Mouse (Mus musculus) naive thymus-derived CD4-positive, alpha-beta T cell, adult 2 months (primary cell): ENCODE measurements around the gene Ncan.

ENCODE experiments used
- DNase-seq: peaks from one replicate; pipeline ENCODE4 v3.0.0-alpha.2; 2011; ENCODE audit warnings: low read depth

The Ncan gene

GRCm38 (mm10) chr8:70129309-70129952 is 8.8 kb upstream of the Ncan start:
- DNase-seq, result no peak

GRCm38 (mm10) chr8:70128435-70128834 is 7.8 kb upstream of the Ncan start:
- DNase-seq, result no peak

DNA sequence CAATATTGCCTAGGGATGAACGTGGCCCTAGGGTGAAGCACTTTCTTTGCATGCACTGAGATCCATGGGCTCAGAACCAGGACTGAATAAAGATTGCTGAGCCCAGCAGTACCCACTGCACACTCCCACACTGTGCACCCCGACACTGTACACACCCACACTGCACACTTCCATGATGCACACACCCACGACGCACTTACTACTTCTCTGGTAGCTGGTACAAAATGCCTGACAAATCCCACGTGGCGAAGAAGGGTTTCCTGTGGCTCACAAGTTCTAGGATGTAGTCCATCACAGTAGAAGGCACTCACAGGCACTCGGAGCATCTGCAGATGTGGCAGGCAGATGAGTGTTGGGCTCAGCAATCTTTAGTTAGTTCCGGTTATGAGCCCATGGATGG is 4.3 kb upstream of the Ncan start:
- no peak for DNase-seq

DNA sequence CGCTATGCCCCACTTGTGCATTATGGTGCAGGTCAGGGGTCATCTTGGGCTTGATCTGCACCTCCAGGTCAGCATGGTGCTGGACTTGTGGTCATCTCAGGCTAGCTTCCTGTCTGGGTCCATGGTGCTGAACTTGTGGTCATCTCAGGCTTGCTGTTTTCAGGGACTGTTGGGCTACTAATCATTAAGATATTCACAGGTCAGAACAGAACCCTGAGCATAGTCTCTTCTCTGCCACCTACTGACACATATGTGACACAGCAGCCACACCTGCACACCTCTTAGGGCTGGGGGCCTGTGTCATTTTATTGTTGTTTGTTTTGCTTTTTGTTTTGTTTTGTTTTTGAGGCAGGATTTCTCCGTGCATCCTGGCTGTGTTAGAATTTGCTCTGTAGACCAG is 2.2 kb upstream of the Ncan start:
- peak; percentile 53 for DNase-seq

DNA sequence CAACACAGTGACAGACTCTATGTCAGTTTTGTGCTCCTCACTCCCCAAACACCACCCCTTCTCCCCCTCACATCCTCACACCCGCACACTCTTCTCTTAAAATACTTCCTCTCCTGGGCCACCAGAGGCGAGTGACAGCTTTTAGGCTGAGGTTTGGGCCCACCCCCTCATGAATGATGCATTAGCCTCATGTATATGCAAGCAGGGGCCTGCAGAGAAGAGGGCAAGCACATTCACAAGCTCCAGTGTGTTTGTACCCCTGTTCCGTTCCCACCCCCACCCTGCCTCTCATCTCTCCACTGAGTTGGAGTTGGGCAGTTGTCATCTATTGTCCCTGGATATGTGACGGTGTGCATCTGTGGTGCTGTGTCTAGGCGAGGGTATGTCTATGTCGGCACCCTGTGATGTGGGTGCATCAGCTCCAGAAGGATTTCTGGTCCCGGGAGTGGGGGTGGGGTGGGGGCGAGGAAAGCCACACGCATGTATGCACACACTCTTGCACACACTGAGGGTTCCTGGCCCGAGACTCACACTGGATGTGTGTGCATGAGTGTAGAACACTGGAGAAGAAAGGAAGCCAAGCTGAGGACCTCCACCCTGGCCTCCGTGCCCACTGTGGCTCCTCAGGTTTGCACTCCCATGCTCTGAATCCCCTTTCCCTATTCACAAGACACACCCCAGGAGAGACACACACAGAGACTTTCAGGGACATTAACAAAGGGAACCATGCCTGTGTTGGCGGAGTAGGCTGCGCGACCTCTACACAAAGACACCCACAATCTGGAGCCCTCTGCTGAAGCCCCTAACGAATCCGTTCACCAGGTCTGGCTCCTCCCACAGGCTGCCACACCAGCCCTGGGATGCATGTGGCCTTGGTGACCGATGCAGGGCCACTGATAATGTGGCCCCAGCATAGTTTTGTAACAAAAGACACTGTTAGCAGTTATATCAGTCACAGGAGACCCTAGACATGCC is 1.7 kb downstream of the Ncan start:
- no peak for DNase-seq

DNA sequence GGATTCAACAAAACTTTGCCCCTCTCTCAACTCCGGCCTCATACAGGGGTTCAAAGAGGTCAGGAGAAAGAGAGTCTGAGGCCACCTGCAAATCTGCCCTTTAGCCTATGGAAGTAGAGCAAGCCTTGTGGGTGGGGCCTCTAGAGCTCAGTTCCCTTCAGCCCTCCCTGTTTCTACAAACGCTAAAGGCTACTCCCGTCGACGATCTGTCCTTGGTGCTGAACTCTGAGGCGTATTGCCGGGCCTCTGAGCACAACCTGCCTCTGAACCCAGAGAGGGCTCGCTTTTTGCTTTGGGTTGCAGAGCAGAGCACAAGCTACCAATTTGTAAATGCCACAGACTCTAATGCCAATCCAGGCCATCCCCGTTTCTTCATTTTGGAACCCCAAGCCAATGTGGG is 3.1 kb downstream of the Ncan start:
- DNase-seq, result no peak

DNA sequence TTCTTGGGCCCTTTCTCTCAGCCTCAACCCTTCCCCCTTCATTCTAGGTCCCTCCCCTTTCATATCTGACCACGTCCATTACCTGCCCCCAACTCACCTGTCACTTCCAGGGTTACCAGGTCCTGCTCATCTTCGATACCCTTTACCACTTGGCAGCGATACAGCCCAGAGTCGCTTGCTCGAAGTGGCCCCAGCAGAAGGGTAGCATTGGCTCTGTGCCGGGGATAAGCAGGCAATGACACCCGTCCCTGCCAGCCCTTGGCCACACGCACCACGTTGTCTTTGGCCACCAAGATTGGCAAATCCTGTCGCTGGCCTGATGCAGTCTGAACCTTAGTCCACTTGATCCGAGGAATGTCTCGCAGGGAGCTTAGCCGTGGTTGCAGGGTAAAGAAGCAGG is 5.8 kb downstream of the Ncan start:
- no peak for DNase-seq

- no peak for DNase-seq
Measured at GRCm38 (mm10) chr8:70114488-70114887, 6.2 kb downstream of the Ncan start.

DNA sequence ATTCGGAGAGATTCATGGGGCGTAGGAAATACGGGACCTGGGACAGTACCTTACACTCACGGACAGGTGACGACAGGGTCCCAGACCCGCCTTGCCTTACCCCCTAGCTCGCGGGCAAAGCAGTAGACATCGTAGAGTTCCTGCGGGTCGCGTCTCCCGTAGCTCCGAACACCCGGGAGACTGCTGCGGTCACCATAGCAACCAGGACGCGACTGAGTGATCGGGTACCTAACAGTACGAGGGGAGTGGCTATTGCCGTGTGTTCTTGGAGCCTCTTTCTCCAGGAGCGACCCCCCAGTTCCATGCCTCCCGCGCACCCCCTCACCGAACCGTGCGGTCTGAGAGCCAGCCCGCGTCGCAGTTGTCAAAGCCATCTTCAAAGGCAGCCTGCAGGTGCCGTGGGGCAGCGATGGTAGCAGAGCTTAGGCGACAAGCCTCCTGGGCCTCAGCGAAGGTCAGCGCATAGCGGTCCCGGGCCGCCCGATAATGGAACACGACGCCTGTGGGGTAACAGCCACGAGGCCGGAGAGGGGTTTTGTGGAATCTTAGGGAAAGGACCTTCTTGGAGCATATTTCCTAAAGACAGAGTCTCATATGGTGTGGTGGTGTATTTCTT is 8.2 kb downstream of the Ncan start:
- DNase-seq, result no peak

DNA sequence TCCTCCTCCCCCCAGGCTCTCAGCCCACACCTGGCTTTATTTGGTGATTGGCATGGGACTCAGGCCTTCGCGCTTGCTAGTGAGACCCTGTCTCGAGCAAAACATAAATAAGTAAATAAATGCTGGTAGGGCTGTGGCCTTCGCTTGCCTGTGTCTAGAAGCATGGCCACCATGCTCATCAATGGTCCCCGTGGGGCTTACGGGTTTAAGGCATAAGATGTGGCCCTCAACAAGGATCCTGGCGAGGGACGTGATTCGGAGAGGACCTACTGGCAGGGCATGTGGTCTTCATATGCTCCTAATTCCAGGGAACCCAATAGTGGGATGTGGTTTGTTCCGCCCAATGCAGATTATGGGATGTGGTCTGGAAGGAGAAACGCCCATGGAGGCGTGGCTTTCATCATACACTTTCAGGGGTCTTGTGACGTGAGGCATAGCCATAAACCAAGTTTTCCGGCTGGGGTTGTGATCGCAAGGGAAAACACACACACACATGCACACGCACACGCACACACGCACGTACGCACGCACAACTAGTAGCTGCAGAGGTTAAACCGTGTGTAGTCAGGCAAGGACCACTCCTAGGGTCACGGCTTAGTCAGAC is 9.4 kb downstream of the Ncan start:
- DNase-seq, result no peak

DNA sequence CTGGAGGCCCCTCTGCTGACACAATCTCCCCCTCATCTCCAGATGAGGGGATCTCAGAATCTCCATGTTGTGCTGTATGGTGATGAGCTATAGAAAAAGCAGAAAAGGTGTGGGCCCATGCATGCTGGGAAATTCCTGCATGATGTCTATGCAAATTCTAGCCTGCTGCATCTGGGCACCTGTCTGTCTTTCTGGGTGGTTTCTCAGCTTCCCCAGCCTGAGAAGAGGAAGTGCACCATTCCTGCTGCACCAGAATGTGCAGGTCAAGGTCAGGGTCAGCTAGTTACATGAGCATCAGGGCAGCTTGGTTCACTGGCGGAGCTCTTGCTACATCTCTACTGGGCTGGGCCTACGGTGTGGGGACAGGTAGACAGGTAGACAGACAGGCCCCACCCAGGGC is 10.2 kb downstream of the Ncan start:
- no peak for DNase-seq

GRCm38 (mm10) chr8:70104922-70105321 is 15.8 kb downstream of the Ncan start:
- no peak for DNase-seq

DNA sequence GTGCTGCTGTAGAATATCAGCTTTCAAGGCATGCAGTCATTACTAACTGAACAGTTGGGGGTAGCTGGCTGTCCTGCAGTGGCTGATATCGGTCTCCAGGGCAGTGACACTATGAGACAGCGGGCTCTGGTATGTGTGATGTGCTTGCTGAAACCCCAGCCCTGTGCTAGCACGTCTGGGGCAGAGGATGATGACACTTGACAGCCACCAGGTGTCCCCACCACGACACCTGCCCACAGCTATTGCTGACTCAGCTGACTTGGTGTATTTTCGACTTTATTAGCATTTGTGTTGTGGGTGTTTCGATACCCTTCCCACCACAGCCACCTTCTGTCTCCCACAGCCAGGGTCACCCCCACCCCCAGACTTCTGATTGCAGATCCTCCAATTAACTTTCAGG is 16.2 kb downstream of the Ncan start:
- peak; percentile 76 for DNase-seq

- no peak for DNase-seq
Measured at GRCm38 (mm10) chr8:70100241-70100640, 20.4 kb downstream of the Ncan start.

DNA sequence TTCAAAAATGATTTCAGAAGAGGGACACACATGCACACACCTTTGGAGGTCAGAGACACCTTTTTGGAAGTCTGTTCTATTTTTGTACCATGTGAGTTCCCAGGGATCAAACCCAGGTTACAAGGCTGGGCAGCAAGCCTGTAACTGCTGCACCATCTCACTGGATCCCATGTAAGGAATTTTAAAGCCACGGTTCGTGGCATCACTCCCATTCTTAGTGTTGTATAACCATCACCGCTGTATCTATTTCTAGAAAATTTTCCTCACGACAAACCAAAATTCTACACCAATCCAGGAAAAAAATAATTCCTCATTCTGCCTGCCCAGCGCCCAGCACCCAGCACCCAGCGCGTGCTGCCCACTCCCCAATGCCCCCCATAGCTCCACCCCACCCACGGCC is 21.4 kb downstream of the Ncan start:
- no peak for DNase-seq

GRCm38 (mm10) chr8:70092786-70093185 is 27.9 kb downstream of the Ncan start:
- no peak for DNase-seq

DNA sequence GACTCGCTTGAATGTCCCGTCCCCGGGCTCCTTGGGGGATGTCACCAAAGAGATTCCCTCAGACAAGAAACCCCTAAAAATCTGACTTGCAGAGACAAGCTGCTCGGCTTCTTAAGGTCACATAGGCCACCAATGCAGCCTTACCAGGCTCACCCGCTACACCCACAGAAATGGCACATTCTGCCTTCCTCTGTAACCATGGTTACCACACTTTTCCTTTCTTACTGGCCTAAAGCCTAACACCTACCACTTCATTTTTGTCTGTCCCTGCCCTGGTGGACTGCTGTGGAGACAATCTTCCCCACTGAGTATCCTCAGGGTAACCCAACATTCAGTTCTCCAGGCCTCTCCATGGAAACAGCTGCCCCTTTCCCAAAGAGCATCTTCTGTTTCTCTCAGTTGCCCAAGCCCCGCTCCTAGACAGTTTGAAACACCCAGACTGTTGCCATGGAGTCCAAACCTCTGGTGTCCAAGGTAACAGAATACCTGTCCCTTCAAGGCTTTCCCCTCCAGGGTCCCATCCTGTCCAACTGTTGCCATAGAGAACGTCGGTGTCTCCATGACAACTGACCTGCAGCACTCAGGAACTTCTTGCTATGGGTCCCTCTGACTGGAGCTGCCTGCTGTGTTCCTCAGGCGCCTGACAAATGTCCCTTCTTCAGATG is 31.2 kb downstream of the Ncan start:
- DNase-seq, result no peak

DNA sequence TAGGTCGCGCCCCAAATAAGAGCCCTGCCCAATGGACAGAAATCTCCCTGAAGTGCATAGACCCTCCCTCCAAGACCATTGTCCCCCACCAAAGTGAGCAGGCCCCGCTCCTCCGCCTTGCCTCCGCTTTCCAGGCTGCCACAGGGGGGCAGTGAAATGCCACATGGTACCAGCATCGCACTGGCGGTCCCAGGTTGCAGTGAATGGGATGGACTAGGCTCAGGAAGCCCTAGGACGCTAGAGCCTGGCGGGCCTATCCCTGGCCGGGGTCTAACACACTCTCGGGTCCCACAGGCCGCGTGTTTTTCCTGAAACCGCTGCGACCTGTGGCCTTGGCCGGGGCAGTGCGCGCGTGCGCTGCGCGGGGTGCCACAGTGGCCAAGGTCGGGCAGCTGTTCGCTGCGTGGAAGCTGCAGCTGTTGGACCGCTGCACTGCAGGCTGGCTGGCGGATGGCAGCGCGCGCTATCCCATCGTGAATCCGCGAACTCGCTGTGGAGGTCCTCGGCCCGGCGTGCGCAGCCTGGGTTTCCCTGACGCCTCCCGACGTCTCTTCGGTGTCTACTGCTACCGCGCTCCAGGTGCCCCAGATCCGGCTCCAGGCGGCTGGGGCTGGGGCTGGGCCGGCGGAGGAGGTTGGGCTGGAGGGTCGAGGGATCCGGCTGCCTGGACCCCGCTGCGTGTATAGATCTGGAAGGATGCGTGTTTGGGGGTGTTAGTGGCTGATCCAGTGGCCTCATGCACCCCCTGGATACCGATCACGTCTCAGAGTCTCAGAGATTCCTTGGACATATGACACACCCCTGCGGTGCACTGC is 32.6 kb downstream of the Ncan start:
- DNase-seq, result no peak

GRCm38 (mm10) chr8:70087237-70087636 is 33.4 kb downstream of the Ncan start:
- no peak for DNase-seq

GRCm38 (mm10) chr8:70086151-70086550 is 34.5 kb downstream of the Ncan start:
- no peak for DNase-seq
